ENCODE assay signal across 21 mouse cellular contexts in the genomic region with DNA sequence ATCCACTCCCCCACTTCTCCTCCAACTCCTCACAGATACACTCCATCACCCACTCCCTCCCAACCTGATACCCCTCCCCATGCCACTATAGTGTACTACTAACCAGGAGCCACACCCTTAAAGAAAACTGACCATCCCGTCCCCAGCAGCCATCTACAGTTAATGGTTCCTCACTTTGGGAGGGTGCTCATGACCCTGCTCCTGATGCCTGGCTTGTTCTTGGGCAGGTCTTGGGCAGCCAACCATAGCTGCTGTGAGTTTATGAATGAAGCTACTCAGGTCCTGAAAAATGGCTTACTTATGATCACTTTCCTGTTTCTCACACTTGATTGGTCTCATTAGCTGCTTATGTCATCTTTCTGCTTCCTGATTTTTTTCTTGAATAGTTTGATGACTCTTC.
"Had no signal": no experiment of that assay in that cellular context is flagged by ENCODE, and none has a peak within 500 bp of the region (broad histone marks: within the 10 kb centered on the region; RNA-seq: fewer than 3 reads in every experiment).

No protein-coding gene starts in this region.

- DNase-seq: liver, embryonic 13.5 days; liver, postnatal 0 days; lung, adult 2 months; lung, postnatal 14 days; lung, postnatal 36 days; midbrain, embryonic 14.5 days; retina, postnatal 1 day; right cerebral cortex, adult 18-20 months; right cerebral cortex, postnatal 25 days; right cerebral cortex, postnatal 4 days; spleen, adult 18-20 months; thymus, adult 18-20 months; thymus, postnatal 14 days; thymus, postnatal 36 days had no signal

- H3K4me3 ChIP-seq: liver, embryonic 13.5 days; liver, embryonic 15.5 days; lung, embryonic 15.5 days; midbrain, embryonic 10.5 days; myocyte; neural tube, embryonic 13.5 days; neural tube, embryonic 15.5 days had no signal

- H3K27me3 ChIP-seq: liver, embryonic 13.5 days; liver, embryonic 15.5 days; lung, embryonic 15.5 days; neural tube, embryonic 13.5 days; neural tube, embryonic 15.5 days had no signal

- H3K36me3 ChIP-seq: liver, embryonic 13.5 days; liver, embryonic 15.5 days; lung, embryonic 15.5 days; midbrain, embryonic 10.5 days; neural tube, embryonic 13.5 days; neural tube, embryonic 15.5 days had no signal

- H3K4me2 ChIP-seq: liver, embryonic 13.5 days; liver, embryonic 15.5 days; lung, embryonic 15.5 days; neural tube, embryonic 13.5 days; neural tube, embryonic 15.5 days had no signal

- ATAC-seq: liver, postnatal 0 days; midbrain, embryonic 16.5 days had no signal

- H3K9me3 ChIP-seq: liver, embryonic 13.5 days; liver, embryonic 15.5 days; lung, embryonic 15.5 days; midbrain, embryonic 10.5 days; neural tube, embryonic 13.5 days; neural tube, embryonic 15.5 days had no signal

- H3K9ac ChIP-seq: liver, embryonic 13.5 days; liver, embryonic 15.5 days; liver, postnatal 0 days; lung, embryonic 15.5 days; neural tube, embryonic 13.5 days; neural tube, embryonic 15.5 days had no signal

- H3K4me1 ChIP-seq: liver, embryonic 13.5 days; liver, embryonic 15.5 days; lung, embryonic 15.5 days; midbrain, embryonic 10.5 days; neural tube, embryonic 13.5 days; neural tube, embryonic 15.5 days had no signal

- H3K27ac ChIP-seq: liver, embryonic 13.5 days; liver, embryonic 15.5 days; lung, embryonic 15.5 days; midbrain, embryonic 10.5 days; neural tube, embryonic 13.5 days; neural tube, embryonic 15.5 days had no signal
